Mouse (Mus musculus): Measurements from ENCODE around the gene Dennd2d.

GRCm38 (mm10) chr3:106476863-106477262 lies 5.3 kb upstream of the Dennd2d start:
- no peak for TF ChIP-seq TAL1 (IDR thresholded peaks at IDR 0.05; ENCODE audit: low read length)
- TF ChIP-seq GATA1 (IDR thresholded peaks at IDR 0.05; ENCODE audit: low read length) = no peak
